Mouse (Mus musculus) T-helper 1 cell (primary cell): Measurements from ENCODE around the gene Moxd2.

Source experiments
- in situ Hi-C: fragments of 300-600 bp; cut with MboI, MseI; formaldehyde crosslinking; loops from one replicate; pipeline ENCODE4 v1.15.1; 2025; ENCODE audit warnings: high pct_unique_total_duplicates

Gene Moxd2

DNA sequence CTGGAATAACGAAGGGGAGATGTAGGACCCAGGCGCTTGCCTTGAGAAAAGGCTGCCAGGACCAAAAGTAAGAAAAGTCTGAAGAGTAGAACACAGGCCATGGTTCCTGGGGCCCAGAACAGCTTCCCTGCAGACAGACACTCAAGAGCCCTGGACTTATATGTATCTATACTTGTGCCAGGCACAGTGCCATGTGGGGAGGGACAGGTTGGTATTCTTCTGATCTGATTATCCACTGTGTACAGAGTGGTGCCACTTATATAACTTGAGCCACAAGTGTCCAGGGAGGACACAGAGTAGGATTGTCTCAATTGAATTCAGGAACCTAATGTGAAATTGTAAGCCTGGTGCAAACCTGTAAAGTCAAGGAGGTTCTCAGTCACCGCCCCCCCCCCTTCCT, at the start of gene Moxd2:
TSS of gene Moxd2 (minus strand) at position 101 of the 400 bp plus-strand sequence.
- in situ Hi-C loops = no loop called here

DNA sequence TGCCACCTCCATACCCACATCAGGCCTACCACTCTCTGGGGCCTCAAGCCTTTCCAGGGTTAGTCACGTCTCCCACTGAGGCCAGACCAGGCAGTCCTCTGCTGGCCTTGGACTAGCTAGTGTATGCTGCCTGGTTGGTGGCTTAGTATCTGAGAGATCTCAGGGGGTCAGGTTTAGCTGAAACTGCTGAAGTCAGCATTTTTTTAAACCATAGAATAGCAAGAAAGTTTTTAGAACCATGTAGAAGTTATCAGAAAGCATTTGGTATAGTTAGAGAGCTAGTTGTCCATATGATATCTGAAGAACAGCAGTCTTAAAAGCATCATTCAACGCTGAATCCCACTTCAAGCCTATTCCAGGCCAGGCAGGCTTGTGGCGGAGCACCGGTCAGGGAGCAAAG, 32.7 kb upstream of the Moxd2 start:
- in situ Hi-C loops = no loop called here

DNA sequence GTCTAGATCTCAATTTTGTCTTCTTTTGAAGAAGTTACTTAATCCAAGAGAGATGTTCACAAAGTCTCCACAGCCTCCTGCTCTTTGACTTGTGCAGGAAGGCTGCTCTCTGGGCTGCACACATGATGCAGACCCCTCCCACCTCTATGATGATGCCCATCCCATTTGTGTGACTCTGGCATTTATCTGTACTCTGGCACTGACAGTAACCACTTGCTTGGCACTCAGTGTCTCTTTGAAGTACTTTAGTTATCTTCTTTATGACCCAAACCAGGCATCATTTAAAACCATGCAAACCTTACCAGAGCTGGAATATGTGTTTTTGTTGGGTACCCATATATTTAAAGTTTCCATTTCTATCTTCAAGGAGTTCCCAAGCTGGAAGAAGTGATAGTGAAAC, 13.0 kb upstream of the Moxd2 start, which contains the start of gene Prss58:
TSS of gene Prss58 (minus strand) at position 101 of the 400 bp plus-strand sequence.
- in situ Hi-C loops = no loop called here

DNA sequence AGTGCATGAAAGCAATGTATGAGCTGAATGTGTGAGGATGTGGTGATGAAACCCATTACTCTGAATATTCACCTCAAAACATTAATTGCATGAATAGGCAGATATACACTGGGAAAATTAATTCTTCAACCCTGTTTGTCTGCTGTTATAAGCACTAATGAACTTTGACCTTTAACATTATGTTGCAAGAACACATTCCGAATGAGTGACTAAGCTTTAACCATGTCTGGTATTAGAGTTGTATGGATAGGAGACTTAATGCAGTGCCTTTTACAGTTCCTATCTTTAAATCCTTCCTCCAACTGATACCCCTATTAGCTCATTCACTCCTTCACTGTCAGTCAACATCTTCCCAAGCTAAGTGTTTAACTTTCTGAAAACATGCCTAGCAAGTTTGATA, 7.4 kb upstream of the Moxd2 start:
- in situ Hi-C loops = no loop called here

DNA sequence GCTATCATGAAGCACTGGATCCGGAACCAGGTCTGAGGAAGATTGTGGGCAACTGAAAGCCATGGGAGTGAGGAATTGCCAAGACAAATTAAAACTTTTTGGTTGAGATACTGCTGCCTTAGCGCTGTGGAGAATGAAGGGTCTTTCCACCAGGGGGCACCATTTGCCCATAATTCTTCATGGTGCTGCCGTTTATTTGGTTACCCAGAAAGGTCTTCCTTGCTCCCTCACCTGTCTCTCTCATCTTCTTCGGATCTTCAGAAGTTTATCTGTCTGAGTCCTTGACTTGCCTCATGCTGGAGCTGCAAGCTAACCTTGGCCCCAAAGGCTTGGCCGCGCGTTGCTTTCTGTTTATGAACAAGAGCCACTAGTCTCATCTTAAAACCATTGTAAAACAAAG, 6.3 kb upstream of the Moxd2 start:
- in situ Hi-C loops = no loop called here

DNA sequence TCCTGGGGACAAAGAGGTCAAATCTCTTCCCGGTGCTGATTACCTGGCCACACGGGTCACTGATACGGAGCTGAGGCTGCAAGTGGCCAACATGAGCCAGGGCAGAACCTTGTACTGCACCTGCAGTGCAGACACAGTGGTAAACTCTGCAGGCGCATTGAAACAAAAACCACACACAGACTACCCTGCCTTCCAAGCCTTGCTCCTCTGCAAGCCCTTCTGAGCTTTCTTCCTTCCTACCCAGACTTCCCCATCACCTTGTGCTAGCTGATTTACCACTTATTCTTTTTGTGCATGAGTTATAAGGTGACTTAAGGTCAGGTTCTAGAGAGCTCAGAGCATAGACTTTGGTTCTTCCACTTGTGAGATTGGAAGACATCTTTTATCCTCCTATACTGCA, 4.5 kb upstream of the Moxd2 start:
- in situ Hi-C loops = no loop called here

DNA sequence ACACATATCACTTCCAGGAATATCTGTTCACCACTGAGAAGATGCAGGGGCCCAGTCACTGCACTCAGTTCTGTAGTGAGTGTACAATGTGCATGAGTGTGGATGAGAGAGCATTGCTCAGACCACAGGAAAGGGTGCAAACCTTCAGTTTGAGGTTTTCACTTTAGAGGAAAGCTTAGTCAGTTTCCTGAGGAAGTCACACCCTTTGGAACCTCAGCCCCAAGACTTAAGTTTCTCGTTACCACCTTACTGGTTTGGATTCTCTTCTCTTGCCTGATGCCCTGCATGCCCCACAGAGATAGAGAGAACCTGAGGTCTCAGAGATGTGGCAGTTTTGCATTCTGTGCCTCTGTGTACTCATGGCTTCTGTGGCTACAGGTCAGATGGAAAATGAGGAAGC, 3.7 kb upstream of the Moxd2 start:
- in situ Hi-C loops = no loop called here

DNA sequence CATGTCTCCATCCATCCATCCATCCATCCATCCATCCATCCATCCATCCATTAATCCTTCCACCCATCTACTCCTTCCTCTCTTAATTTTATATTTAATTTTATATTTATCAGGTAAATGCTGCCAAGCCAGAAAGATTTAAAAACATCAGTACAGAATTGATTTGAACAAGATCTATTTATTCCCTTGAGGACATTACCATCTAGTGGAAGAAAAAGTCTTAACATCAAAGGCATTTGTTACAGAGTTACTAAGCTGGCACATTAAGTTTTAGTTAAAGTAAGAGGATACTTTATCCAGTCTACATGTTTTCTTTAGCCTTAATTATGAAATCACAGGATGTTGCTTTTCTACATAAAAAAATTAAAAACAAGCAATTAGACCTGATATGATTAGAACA, 42.0 kb downstream of the Moxd2 start:
- in situ Hi-C loops = loop anchor here (25.0 kb wide), 1 partner anchor 358 kb away; the partner anchor contains the start of genes Tas2r108 and Tas2r137
